Mouse (Mus musculus): ENCODE data around the gene Prickle3.

DNA sequence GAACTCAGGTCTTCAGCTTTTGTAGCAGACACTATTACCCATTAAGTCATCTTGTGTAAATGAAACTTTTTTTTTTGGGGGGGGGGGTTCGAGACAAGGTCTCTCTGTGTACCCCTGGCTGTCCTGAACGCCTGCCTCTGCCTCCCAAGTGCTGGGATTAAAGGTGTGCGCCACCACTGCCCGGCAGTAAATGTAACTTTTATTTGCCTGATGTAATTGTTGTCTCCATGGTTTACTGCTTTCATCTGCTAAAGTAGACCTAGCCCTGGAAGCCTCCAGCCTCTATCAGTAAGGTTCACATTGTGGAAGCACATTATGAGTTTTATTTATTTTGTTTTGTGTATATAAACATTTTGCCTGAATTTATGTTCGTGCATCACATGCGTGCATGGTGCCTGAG lies 39.5 kb downstream of the Prickle3 start:
- no peak for TF ChIP-seq CTCF (IDR thresholded peaks at IDR 0.05; ENCODE audit: extremely low read depth, insufficient read length, insufficient replicate concordance, low read depth, low read length)
- TF ChIP-seq POLR2A (IDR thresholded peaks at IDR 0.05; ENCODE audit: low read depth, low read length): no peak

Data from small intestine, adult 2 months (tissue).